Mouse (Mus musculus) ES-Bruce4 (cell line): Measurements from ENCODE around the gene Tekt3.

Experiments used
- CTCF ChIP-seq: IDR thresholded peaks from one replicate; pipeline ENCODE4 v1.8.1; 2011; ENCODE audit warnings: low read depth, low read length
- EP300 ChIP-seq: IDR thresholded peaks from 2 replicates; pipeline ENCODE4 v1.6.1; 2011; ENCODE audit warnings: low read depth, low read length; ENCODE audit not compliant: insufficient read depth
- POLR2A ChIP-seq: IDR thresholded peaks from one replicate; pipeline ENCODE4 v1.8.1; 2011; ENCODE audit warnings: low read length; ENCODE audit not compliant: insufficient read depth

DNA sequence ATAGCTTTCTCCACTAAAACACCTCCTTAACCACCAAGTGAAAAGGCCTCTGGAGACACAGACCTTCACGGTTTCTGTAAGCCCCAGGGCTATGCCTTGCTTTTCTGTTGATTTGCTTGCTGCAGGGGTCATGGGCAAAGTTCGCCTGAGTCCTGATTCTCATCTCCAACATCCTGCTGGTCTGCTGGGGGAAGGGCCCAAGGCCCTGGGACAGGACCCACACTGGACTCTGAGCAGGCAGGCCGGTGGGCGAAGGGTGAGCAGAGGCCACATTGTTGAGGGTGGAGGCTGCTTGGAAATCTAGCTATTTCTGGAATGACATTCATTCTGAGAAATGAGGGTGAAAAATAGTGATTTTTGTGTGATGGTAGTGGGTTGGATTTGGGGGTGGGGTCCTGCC, 81.4 kb downstream of the Tekt3 start:
- TF ChIP-seq CTCF (no peak), POLR2A (no peak), EP300 (no peak)
